Mouse (Mus musculus): Measurements from ENCODE around the gene Ccdc74a.

DNA sequence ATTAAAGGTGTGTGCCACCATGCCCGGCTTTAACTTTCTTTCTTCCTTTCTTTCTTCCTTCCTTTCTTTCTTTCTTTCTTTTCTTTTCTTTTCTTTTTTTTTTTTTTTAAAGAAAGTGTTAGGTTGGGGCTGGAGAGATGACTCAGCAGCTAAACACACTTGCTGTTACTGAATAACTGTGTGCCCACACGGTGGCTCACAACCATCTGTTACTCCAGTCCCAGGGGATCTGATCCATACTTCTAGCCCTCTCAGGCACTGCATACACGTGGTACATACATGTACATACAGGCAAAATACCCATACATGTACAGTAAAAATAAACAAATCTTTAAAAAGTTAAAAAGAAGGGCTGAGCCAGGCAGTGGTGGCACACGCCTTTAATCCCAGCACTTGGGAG lies 34.9 kb upstream of the Ccdc74a start:
- TF ChIP-seq POLR2A (IDR thresholded peaks at IDR 0.05; ENCODE audit: insufficient read depth, low read depth, low read length) (no peak), CTCF (IDR thresholded peaks at IDR 0.05) (no peak)

All from heart, adult 2 months (tissue).